Mouse (Mus musculus): ENCODE measurements at regions not wholly inside any gene's neighbourhood (a gene's known extent, or its start where the extent isn't known, plus 50 kb on each side); places are given as distances from the start of the nearest gene placed in this dataset.

DNA sequence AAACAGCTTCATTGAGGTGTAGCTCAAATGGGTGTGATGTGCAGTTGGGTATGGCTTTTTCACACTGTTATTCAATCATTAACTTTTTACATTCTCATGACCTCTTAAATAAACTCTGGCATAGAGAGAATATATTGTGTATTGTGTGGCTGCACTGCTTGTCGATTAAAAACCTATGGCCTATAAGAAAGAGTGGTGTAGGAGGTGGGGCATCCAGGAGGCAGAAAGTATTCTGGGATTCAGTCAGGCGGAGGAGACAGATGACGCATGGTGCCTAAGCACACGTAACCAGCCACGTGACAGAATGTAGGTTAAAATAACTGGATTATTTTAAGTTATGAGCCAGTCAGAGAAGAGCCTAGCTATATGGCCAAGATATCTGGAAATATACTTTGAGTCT is 78.2 kb upstream of the Slc16a7 start:
- no peak for ATAC-seq (ENCODE audit: insufficient number of reproducible peaks, low FRiP score)
- Histone ChIP-seq H3K4me1 (replicated peaks) (no peaks in the 10 kb centered on the region), H3K36me3 (no peaks in the 10 kb centered on the region), H3K9me3 (replicated peaks) (no peaks in the 10 kb centered on the region), H3K27me3 (replicated peaks) (no peaks in the 10 kb centered on the region), H3K9ac (no peak overlapping the region), H3K4me3 (no peak overlapping the region), H3K27ac (ENCODE audit: poor library complexity, severe bottlenecking) (no peak overlapping the region), H3K4me2 (no peak overlapping the region)
- 76% methylated on average over 5 of the region's 5 CpGs for WGBS

DNA sequence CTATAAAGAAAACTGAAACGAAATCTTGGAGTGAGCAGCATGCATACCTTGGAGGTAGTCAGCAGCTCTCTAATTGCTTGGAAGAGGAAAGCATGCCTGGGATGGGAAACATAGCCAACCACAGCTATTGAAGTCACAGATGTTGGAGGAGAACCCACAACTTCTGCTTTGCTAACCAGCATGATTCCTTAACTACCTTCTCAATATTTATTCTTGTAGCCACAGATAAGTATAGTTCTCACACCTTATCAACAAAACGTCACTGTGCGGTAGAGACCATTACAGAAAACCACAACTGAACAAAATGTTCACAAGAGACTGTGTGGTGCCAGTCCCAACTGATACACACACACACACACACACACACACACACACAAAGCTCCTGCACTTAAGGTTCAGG is 99.1 kb upstream of the Slc16a7 start:
- H3K4me2 ChIP-seq: no peak overlapping the region
- ATAC-seq (ENCODE audit: insufficient number of reproducible peaks, low FRiP score): no peak
- H3K4me1 ChIP-seq (replicated peaks): no peaks in the 10 kb centered on the region
- no peaks in the 10 kb centered on the region for H3K27me3 ChIP-seq (replicated peaks)
- 58% methylated on average over 3 of the region's 3 CpGs for WGBS
- H3K36me3 ChIP-seq: no peaks in the 10 kb centered on the region
- no peaks in the 10 kb centered on the region for H3K9me3 ChIP-seq (replicated peaks)
- no peak overlapping the region for H3K9ac ChIP-seq
- H3K4me3 ChIP-seq: no peak overlapping the region
- H3K27ac ChIP-seq (ENCODE audit: poor library complexity, severe bottlenecking): no peak overlapping the region

DNA sequence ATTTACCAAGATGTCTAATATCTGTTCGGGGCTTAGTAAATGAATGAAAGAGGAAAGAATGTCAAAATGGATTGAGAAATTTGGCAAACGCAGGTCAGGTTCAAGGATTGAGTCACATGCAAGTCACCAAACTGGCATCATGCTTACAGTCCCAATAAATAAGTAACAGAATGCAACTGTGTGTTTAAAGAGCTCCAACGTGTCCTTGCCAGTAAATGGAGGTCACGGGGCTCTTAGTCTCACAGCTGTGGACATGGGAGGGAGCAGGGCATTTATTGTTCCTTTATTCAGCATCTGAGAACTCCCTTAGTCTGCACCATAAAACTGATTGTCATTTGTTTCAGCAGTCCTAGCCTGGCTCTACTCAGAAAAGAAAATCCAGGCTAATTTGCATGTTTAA is 101.1 kb upstream of the Slc16a7 start:
- H3K9me3 ChIP-seq (replicated peaks): no peaks in the 10 kb centered on the region
- no peak for ATAC-seq (ENCODE audit: insufficient number of reproducible peaks, low FRiP score)
- no peaks in the 10 kb centered on the region for H3K36me3 ChIP-seq
- H3K9ac ChIP-seq: no peak overlapping the region
- no peak overlapping the region for H3K27ac ChIP-seq (ENCODE audit: poor library complexity, severe bottlenecking)
- no peak overlapping the region for H3K4me3 ChIP-seq
- H3K4me1 ChIP-seq (replicated peaks): no peaks in the 10 kb centered on the region
- no peak overlapping the region for H3K4me2 ChIP-seq
- no peaks in the 10 kb centered on the region for H3K27me3 ChIP-seq (replicated peaks)
- WGBS: 79% methylated on average over 4 of the region's 4 CpGs

DNA sequence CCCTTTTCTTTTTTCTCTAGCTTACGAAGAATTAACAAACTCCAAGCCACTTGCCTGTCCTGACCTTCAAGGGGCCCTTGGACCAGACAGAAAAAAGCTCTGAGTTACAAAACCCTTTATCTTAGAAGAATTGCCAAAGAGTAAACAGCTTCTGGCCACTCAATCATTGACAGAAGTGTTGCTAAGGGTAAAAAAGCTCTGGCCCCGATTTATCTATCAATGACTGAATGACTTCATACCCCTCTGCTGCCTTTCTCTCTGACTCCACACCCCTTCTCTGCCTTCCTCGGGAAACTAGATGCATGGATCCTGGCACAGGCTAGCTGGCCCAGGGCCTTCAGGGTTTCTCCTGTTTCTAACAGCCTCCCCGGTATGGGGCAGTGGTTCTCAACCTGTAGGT is 105.2 kb upstream of the Slc16a7 start:
- H3K4me1 ChIP-seq (replicated peaks): no peaks in the 10 kb centered on the region
- 52% methylated on average over 4 of the region's 4 CpGs for WGBS
- H3K4me2 ChIP-seq: no peak overlapping the region
- no peak for ATAC-seq (ENCODE audit: insufficient number of reproducible peaks, low FRiP score)
- no peak overlapping the region for H3K27ac ChIP-seq (ENCODE audit: poor library complexity, severe bottlenecking)
- no peak overlapping the region for H3K4me3 ChIP-seq
- no peaks in the 10 kb centered on the region for H3K36me3 ChIP-seq
- H3K27me3 ChIP-seq (replicated peaks): no peaks in the 10 kb centered on the region
- no peaks in the 10 kb centered on the region for H3K9me3 ChIP-seq (replicated peaks)
- no peak overlapping the region for H3K9ac ChIP-seq

DNA sequence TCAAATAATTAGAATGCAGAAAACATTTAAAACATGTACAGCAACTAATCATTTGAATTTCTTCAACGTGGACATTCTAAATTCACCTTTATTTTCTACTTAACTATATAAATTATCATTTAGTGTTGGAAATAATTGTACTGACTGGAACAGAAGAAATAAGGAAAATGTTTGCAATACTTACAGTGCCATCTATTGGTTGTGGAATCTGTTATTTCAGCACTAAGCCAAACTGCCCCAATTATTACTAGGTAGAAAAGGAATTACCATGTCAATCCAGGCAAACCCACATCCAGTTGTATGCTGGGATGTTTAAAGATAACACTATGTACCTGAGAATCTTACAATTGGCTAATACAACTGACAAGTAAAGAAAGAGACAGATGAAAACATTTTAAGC is 109.1 kb upstream of the Slc16a7 start:
- no peaks in the 10 kb centered on the region for H3K36me3 ChIP-seq
- no peak for ATAC-seq (ENCODE audit: insufficient number of reproducible peaks, low FRiP score)

DNA sequence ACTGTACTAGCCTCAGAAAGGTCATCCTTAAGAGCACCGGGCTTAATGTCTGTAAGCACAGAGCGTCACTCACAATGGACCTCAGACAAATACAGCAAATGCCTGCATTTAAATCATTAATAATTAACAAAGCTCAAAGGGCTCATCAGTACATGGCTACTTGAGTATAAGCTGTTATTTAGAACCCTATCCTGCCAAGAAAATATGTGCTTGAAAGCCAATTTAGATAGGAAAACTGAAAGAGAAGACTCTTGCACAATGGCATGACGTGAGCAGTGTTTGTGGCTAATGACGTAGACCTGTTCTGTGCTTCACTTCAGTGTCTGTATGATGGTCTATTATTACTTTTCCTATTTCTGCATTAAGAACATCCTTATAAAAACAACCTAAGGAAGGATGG is 111.1 kb upstream of the Slc16a7 start:
- Histone ChIP-seq H3K36me3 (no peaks in the 10 kb centered on the region), H3K27ac (ENCODE audit: poor library complexity, severe bottlenecking) (no peak overlapping the region), H3K4me3 (no peak overlapping the region), H3K9me3 (replicated peaks) (no peaks in the 10 kb centered on the region), H3K9ac (no peak overlapping the region), H3K4me1 (replicated peaks) (no peaks in the 10 kb centered on the region), H3K27me3 (replicated peaks) (no peaks in the 10 kb centered on the region), H3K4me2 (no peak overlapping the region)
- ATAC-seq (ENCODE audit: insufficient number of reproducible peaks, low FRiP score): no peak
- WGBS: 82% methylated on average over 4 of the region's 4 CpGs

More for the DNA sequence above, 109.1 kb upstream of the Slc16a7 start:
- no peaks in the 10 kb centered on the region for H3K9me3 ChIP-seq (replicated peaks)
- no peak overlapping the region for H3K4me2 ChIP-seq
- no peak overlapping the region for H3K27ac ChIP-seq (ENCODE audit: poor library complexity, severe bottlenecking)
- WGBS: 22% methylated on average over 1 of the region's 1 CpGs
- no peak overlapping the region for H3K4me3 ChIP-seq
- H3K27me3 ChIP-seq (replicated peaks): no peaks in the 10 kb centered on the region
- no peak overlapping the region for H3K9ac ChIP-seq
- H3K4me1 ChIP-seq (replicated peaks): no peaks in the 10 kb centered on the region

DNA sequence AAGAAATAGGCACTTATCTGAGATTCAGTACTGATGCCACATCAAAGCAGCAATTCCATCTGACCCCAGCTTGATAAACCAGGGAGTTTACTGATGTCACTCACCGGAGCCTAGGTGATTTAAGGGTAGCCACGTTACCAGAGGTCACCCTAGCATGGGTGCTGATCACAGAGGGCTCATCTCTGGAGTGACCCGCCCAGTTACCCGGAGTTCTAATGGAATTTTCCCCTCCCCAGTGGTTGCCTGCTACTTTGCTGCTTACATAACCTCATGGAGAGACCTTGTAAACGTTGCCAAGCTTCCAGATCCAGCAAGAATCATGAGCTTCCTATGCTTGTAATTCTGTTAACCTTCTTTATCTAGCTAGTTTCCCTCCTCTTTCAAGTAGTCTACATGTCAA is 125.8 kb upstream of the Slc16a7 start:
- no peak overlapping the region for H3K4me3 ChIP-seq
- H3K4me2 ChIP-seq: no peak overlapping the region
- H3K9me3 ChIP-seq (replicated peaks): no peaks in the 10 kb centered on the region
- 60% methylated on average over 5 of the region's 5 CpGs for WGBS
- H3K27ac ChIP-seq (ENCODE audit: poor library complexity, severe bottlenecking): no peak overlapping the region
- H3K4me1 ChIP-seq (replicated peaks): no peaks in the 10 kb centered on the region
- ATAC-seq (ENCODE audit: insufficient number of reproducible peaks, low FRiP score): no peak
- no peaks in the 10 kb centered on the region for H3K27me3 ChIP-seq (replicated peaks)
- H3K36me3 ChIP-seq: no peaks in the 10 kb centered on the region
- no peak overlapping the region for H3K9ac ChIP-seq

DNA sequence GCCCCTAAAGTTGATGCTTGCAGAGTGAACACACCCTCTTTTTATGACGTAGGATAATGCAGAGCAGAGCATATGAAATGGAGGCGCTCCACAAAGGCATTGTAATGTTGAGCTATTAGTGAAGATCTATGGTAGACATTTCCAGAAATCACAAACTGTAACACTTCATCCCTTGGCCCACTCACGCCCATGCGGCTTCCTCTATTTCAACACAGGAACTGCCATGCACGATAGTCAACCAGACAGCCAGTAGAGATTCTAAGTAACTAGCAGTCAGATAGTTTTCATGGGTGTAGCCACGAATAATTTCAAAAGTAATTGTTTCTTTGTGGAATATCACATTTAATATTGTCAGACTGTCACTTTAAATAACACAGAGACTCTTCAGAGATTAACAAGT is 141.6 kb upstream of the Slc16a7 start:
- H3K4me2 ChIP-seq: no peak overlapping the region

DNA sequence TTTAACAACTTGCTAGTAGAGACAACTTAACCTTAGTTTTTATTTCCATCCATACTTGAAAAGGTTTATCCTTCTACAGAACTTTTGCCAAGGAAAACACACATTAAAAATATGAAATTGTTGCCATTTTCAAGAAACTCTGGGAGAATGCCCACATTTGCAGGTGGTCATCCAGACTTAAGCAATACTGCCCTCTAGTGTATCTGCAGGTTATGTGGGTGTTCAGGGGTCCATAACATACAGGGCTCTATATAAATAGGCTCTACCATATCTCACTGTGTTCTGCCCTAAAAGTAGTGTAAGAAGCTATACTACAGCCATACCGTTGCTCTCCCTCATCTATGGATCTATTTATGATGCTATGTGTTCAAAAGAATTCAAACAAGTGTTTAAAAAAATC is 149.1 kb upstream of the Slc16a7 start:
- WGBS: 30% methylated on average over 1 of the region's 1 CpGs

More for the DNA sequence above, 141.6 kb upstream of the Slc16a7 start:
- Histone ChIP-seq H3K27me3 (replicated peaks) (no peaks in the 10 kb centered on the region), H3K9ac (no peak overlapping the region), H3K9me3 (replicated peaks) (no peaks in the 10 kb centered on the region), H3K4me1 (replicated peaks) (no peaks in the 10 kb centered on the region), H3K27ac (ENCODE audit: poor library complexity, severe bottlenecking) (no peak overlapping the region), H3K36me3 (no peaks in the 10 kb centered on the region), H3K4me3 (no peak overlapping the region)
- no peak for ATAC-seq (ENCODE audit: insufficient number of reproducible peaks, low FRiP score)
- WGBS: 80% methylated on average over 6 of the region's 6 CpGs

DNA sequence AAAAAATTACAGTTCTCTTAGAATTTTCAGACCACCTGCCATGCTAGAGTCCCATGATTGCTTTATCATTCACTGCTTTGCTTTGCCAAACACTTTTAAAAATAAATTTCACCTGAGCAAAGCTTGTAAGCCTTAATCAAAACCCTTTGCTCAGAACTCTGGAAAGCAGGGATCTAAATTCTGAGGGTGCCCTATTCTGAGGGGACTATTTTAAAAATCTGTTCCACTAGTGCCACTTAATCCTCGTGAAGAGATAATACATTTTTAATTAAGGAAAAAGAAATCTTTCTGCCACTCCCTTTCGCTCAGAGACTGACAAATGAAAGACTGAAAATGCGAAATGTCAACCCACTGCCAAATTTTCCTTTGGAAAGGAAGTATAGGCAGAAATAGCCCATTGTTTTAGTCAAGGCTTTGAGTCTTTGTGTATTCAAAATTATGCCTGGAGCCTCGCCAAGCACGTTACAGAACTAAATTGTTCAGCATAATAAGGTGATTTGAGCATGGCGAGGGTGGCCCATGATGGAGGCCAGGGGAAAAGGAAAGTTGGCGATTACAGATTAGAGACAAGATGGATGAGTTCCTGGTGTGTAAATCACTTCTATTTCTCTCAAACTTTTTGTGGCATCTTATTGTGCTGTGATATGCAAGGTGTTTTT is 197.4 kb upstream of the Slc16a7 start:
- Histone ChIP-seq H3K4me1 (replicated peaks) (no peaks in the 10 kb centered on the region), H3K27ac (ENCODE audit: poor library complexity, severe bottlenecking) (no peak overlapping the region), H3K4me3 (no peak overlapping the region), H3K27me3 (replicated peaks) (no peaks in the 10 kb centered on the region), H3K4me2 (no peak overlapping the region), H3K9me3 (replicated peaks) (no peaks in the 10 kb centered on the region), H3K9ac (no peak overlapping the region), H3K36me3 (no peaks in the 10 kb centered on the region)
- no peak for ATAC-seq (ENCODE audit: insufficient number of reproducible peaks, low FRiP score)
- 73% methylated on average over 7 of the region's 7 CpGs for WGBS

More for the DNA sequence above, 149.1 kb upstream of the Slc16a7 start:
- H3K27me3 ChIP-seq (replicated peaks): no peaks in the 10 kb centered on the region
- no peak overlapping the region for H3K9ac ChIP-seq
- H3K9me3 ChIP-seq (replicated peaks): no peaks in the 10 kb centered on the region
- no peaks in the 10 kb centered on the region for H3K36me3 ChIP-seq
- no peak overlapping the region for H3K27ac ChIP-seq (ENCODE audit: poor library complexity, severe bottlenecking)
- H3K4me2 ChIP-seq: no peak overlapping the region
- ATAC-seq (ENCODE audit: insufficient number of reproducible peaks, low FRiP score): no peak; the same call in 1 of the 2 replicates
- H3K4me1 ChIP-seq (replicated peaks): no peaks in the 10 kb centered on the region
- no peak overlapping the region for H3K4me3 ChIP-seq

DNA sequence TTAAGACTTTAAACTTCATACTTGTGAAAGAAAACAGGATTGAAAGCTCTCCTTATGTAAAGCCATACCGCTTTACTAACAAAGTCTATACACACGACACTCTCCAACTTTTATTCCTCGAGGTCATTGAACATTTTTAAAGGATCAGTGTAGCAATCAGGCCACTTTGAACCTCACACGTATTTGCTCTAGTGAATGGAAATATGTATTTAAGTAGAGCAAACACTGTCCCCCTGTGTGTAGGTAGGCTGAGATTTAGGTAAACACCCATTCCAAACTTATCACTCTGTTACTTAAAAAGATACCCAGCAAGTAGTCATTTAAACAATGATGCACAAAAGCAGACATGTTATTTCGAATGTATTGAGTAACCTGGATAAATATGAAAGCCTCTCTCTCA is 203.7 kb upstream of the Slc16a7 start:
- 73% methylated on average over 5 of the region's 5 CpGs for WGBS
- Histone ChIP-seq H3K9me3 (replicated peaks) (no peaks in the 10 kb centered on the region), H3K27me3 (replicated peaks) (no peaks in the 10 kb centered on the region), H3K4me2 (no peak overlapping the region), H3K36me3 (no peaks in the 10 kb centered on the region), H3K4me1 (replicated peaks) (no peaks in the 10 kb centered on the region), H3K9ac (no peak overlapping the region), H3K27ac (ENCODE audit: poor library complexity, severe bottlenecking) (no peak overlapping the region), H3K4me3 (no peak overlapping the region)
- ATAC-seq (ENCODE audit: insufficient number of reproducible peaks, low FRiP score): no peak

Data from heart, embryonic 12.5 days (tissue).